17 mouse cellular contexts compared by ENCODE assay signal in the genomic region with DNA sequence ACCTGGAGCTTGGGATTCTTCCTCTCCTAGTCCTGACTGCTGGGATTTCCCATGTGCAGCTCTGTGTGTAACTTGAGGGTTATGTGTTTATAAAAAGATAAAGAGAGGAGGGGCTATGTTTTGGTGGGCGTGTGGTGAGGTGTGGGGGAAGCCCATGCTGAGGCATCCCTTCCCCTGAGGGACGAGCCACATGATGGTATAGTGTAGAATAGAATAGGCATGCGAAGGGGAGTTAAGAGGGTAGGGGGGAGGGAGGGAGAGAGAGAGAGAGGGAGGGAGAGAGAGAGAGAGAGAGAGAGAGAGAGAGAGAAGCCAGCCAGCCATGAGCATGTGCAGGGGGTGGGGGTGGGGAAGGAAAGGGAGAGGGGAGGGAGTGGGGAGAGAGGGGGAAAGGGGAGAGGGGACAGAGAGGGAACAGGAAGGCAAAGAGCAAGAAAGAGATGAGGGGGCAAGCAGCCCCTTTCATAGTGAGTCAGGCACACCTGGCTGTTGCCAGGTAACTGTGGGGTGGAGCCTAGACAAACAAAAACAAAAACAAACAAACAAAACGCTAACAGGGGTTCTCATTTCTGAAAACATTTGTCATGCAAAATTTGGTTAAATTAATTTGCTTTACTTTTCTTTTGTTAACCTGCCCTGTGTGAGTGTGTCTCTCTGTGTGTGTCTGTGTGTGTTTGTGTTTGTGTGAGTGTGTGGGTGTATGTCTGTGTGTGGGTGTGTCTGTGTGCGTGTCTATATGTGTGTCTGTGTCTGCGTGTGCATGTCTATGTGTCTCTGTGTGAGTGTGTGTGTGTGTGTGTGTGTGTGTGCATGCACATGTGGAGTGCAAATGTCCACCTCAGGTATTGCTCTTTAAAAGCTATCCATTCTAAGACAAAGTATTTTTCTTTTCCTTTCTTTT. TPM values are rescaled to one million over a fixed set of nuclear protein-coding genes. Genes with fewer than 3 reads are reported as not detected.
DNase-seq lines count a peak whose midpoint lies in the region; ATAC-seq and TF ChIP-seq lines count a peak whose summit lies in the region.
"Had no signal": no experiment of that assay in that cellular context is flagged by ENCODE, and none has a peak within 500 bp of the region (broad histone marks: within the 10 kb centered on the region; RNA-seq: fewer than 3 reads in every experiment).

No protein-coding gene starts in this region.

- 36% methylated on average over 6 of the region's 6 CpGs for WGBS in midbrain, embryonic 10.5 days
- WGBS in midbrain, postnatal 0 days: 40% methylated on average over 6 of the region's 6 CpGs
- 42% methylated on average over 6 of the region's 6 CpGs for WGBS in forebrain, embryonic 10.5 days
- 34% methylated on average over 6 of the region's 6 CpGs for WGBS in forebrain, embryonic 16.5 days
- 36% methylated on average over 6 of the region's 6 CpGs for WGBS in midbrain, embryonic 15.5 days
- 68% methylated on average over 6 of the region's 6 CpGs for WGBS in thymus, adult 2 months
- 58% methylated on average over 6 of the region's 6 CpGs for WGBS in kidney, embryonic 15.5 days

- TF ChIP-seq CTCF in midbrain, postnatal 0 days (IDR thresholded peaks at IDR 0.05): no peak
- no peak for TF ChIP-seq CTCF in thymus, adult 2 months (IDR thresholded peaks at IDR 0.05; ENCODE audit: borderline replicate concordance, control insufficient read depth, extremely low read depth, insufficient read depth, low read length, poor library complexity)

- peaks cover 11% of the 10 kb centered on the region for H3K4me1 ChIP-seq in midbrain, embryonic 10.5 days
- no peaks in the 10 kb centered on the region for H3K4me1 ChIP-seq in midbrain, postnatal 0 days (ENCODE audit: insufficient read depth, low read length)
- peaks cover 18% of the 10 kb centered on the region for H3K4me1 ChIP-seq in forebrain, embryonic 10.5 days
- H3K4me1 ChIP-seq in forebrain, embryonic 16.5 days (replicated peaks; ENCODE audit: control insufficient read depth, insufficient read depth, low read length): no peaks in the 10 kb centered on the region
- H3K4me1 ChIP-seq in midbrain, embryonic 15.5 days: no peaks in the 10 kb centered on the region
- no peaks in the 10 kb centered on the region for H3K4me1 ChIP-seq in thymus, adult 2 months (replicated peaks; ENCODE audit: control insufficient read depth, insufficient read depth, low read length)
- no peaks in the 10 kb centered on the region for H3K4me1 ChIP-seq in kidney, embryonic 15.5 days
- H3K4me1 ChIP-seq: liver, embryonic 13.5 days had no signal

- no peak overlapping the region for H3K4me2 ChIP-seq in midbrain, postnatal 0 days (ENCODE audit: low read depth, low read length, poor library complexity, severe bottlenecking)
- no peak overlapping the region for H3K4me2 ChIP-seq in forebrain, embryonic 16.5 days (ENCODE audit: low read length)
- H3K4me2 ChIP-seq in midbrain, embryonic 15.5 days: no peak overlapping the region
- H3K4me2 ChIP-seq in kidney, embryonic 15.5 days: no peak overlapping the region
- H3K4me2 ChIP-seq: liver, embryonic 13.5 days had no signal

- H3K27ac ChIP-seq in midbrain, embryonic 10.5 days (replicated peaks): peak overlapping the region; percentile 53; the same call in 1 of the 2 replicates
- no peak overlapping the region for H3K27ac ChIP-seq in midbrain, postnatal 0 days (ENCODE audit: low read depth, low read length)
- H3K27ac ChIP-seq in forebrain, embryonic 10.5 days: peak overlapping the region; percentile 73
- H3K27ac ChIP-seq in forebrain, embryonic 16.5 days (ENCODE audit: low read length): no peak overlapping the region
- H3K27ac ChIP-seq in midbrain, embryonic 15.5 days: no peak overlapping the region
- H3K27ac ChIP-seq in thymus, adult 2 months (ENCODE audit: control insufficient read depth, insufficient read depth, low read length): no peak overlapping the region
- no peak overlapping the region for H3K27ac ChIP-seq in kidney, embryonic 15.5 days
- H3K27ac ChIP-seq: heart, embryonic 10.5 days; liver, embryonic 13.5 days had no signal

- H3K4me3 ChIP-seq in midbrain, embryonic 10.5 days: no peak overlapping the region
- H3K4me3 ChIP-seq in midbrain, postnatal 0 days (ENCODE audit: low read depth, low read length): no peak overlapping the region
- H3K4me3 ChIP-seq in forebrain, embryonic 10.5 days: no peak overlapping the region
- no peak overlapping the region for H3K4me3 ChIP-seq in forebrain, embryonic 16.5 days (replicated peaks; ENCODE audit: low read length)
- no peak overlapping the region for H3K4me3 ChIP-seq in midbrain, embryonic 15.5 days
- H3K4me3 ChIP-seq in thymus, adult 2 months (ENCODE audit: control insufficient read depth, insufficient read depth, low read length): no peak overlapping the region
- no peak overlapping the region for H3K4me3 ChIP-seq in kidney, embryonic 15.5 days (replicated peaks)
- H3K4me3 ChIP-seq: heart, embryonic 10.5 days; liver, embryonic 13.5 days had no signal

- H3K27me3 ChIP-seq in midbrain, embryonic 10.5 days (ENCODE audit: low read depth, poor library complexity, severe bottlenecking): no peaks in the 10 kb centered on the region
- H3K27me3 ChIP-seq in midbrain, postnatal 0 days (ENCODE audit: insufficient read depth, low read length): no peaks in the 10 kb centered on the region
- no peaks in the 10 kb centered on the region for H3K27me3 ChIP-seq in forebrain, embryonic 10.5 days (ENCODE audit: poor library complexity, severe bottlenecking)
- no peaks in the 10 kb centered on the region for H3K27me3 ChIP-seq in forebrain, embryonic 16.5 days (replicated peaks; ENCODE audit: control insufficient read depth, insufficient read depth, low read length)
- no peaks in the 10 kb centered on the region for H3K27me3 ChIP-seq in midbrain, embryonic 15.5 days (replicated peaks)
- no peaks in the 10 kb centered on the region for H3K27me3 ChIP-seq in thymus, adult 2 months (ENCODE audit: control insufficient read depth, insufficient read depth, low read length)
- H3K27me3 ChIP-seq in kidney, embryonic 15.5 days: no peaks in the 10 kb centered on the region
- H3K27me3 ChIP-seq: liver, embryonic 13.5 days had no signal

- H3K9ac ChIP-seq in midbrain, postnatal 0 days (replicated peaks; ENCODE audit: low read length, poor library complexity, severe bottlenecking): no peak overlapping the region
- H3K9ac ChIP-seq in forebrain, embryonic 16.5 days (replicated peaks; ENCODE audit: low read depth, low read length): no peak overlapping the region
- no peak overlapping the region for H3K9ac ChIP-seq in midbrain, embryonic 15.5 days
- H3K9ac ChIP-seq in kidney, embryonic 15.5 days: no peak overlapping the region
- H3K9ac ChIP-seq: liver, embryonic 13.5 days had no signal

- no peaks in the 10 kb centered on the region for H3K36me3 ChIP-seq in midbrain, embryonic 10.5 days
- no peaks in the 10 kb centered on the region for H3K36me3 ChIP-seq in midbrain, postnatal 0 days (ENCODE audit: insufficient read depth, low read length)
- H3K36me3 ChIP-seq in forebrain, embryonic 10.5 days (replicated peaks): no peaks in the 10 kb centered on the region
- no peaks in the 10 kb centered on the region for H3K36me3 ChIP-seq in forebrain, embryonic 16.5 days (ENCODE audit: control insufficient read depth, insufficient read depth)
- no peaks in the 10 kb centered on the region for H3K36me3 ChIP-seq in midbrain, embryonic 15.5 days (replicated peaks)
- no peaks in the 10 kb centered on the region for H3K36me3 ChIP-seq in thymus, adult 2 months (ENCODE audit: control insufficient read depth, insufficient read depth, low read length)
- H3K36me3 ChIP-seq in kidney, embryonic 15.5 days: no peaks in the 10 kb centered on the region
- H3K36me3 ChIP-seq: heart, embryonic 10.5 days; liver, embryonic 13.5 days had no signal

- TF ChIP-seq POLR2A in thymus, adult 2 months (IDR thresholded peaks at IDR 0.05; ENCODE audit: control insufficient read depth, extremely low read depth, insufficient read depth, low read length, poor library complexity): no peak

- no peak for ATAC-seq in midbrain, postnatal 0 days (ENCODE audit: low FRiP score)
- peak; percentile 64 for ATAC-seq in forebrain, embryonic 16.5 days
- peak; percentile 80 for ATAC-seq in midbrain, embryonic 15.5 days (replicated peaks)
- ATAC-seq in kidney, embryonic 15.5 days (replicated peaks; ENCODE audit: low FRiP score): no peak
- ATAC-seq: CD4-positive, CD25-positive, alpha-beta regulatory T cell, adult 4 months had no signal

- no peaks in the 10 kb centered on the region for H3K9me3 ChIP-seq in midbrain, embryonic 10.5 days (replicated peaks)
- no peaks in the 10 kb centered on the region for H3K9me3 ChIP-seq in midbrain, postnatal 0 days (ENCODE audit: low read length)
- H3K9me3 ChIP-seq in forebrain, embryonic 10.5 days: no peaks in the 10 kb centered on the region
- no peaks in the 10 kb centered on the region for H3K9me3 ChIP-seq in forebrain, embryonic 16.5 days (ENCODE audit: control insufficient read depth, low read length)
- no peaks in the 10 kb centered on the region for H3K9me3 ChIP-seq in midbrain, embryonic 15.5 days
- H3K9me3 ChIP-seq in kidney, embryonic 15.5 days (replicated peaks): no peaks in the 10 kb centered on the region
- H3K9me3 ChIP-seq: heart, embryonic 10.5 days; liver, embryonic 13.5 days had no signal

- DNase-seq in midbrain, embryonic 10.5 days (ENCODE audit: low spot score): no peak
- DNase-seq in midbrain, postnatal 0 days (ENCODE audit: low spot score): no peak
- no peak for DNase-seq in forebrain, embryonic 10.5 days (ENCODE audit: extremely low spot score, low spot score)
- no peak for DNase-seq in thymus, adult 2 months
- DNase-seq: adrenal gland, adult 8-10 months; cerebellum, adult 18-20 months; gastrocnemius, postnatal 25 days; heart, postnatal 14 days; kidney, adult 11 months; layer of hippocampus, postnatal 36 days; liver, embryonic 13.5 days; lung, postnatal 10 days had no signal

RNA-seq across cellular contexts. Expression of gene Slc2a12, which starts 11.2 kb away (rescaled TPM):
- 1.5 and 1.7 TPM in 2 replicates for polyA plus RNA-seq in midbrain, embryonic 10.5 days (2016; fragmentation: Nextera tagmentation; extraction: Ambion mirVana)
- total RNA-seq in midbrain, postnatal 0 days (2014; rRNA removed): 7.2 and 7.8 TPM in 2 replicates
- polyA plus RNA-seq in midbrain, postnatal 0 days (2015; fragmentation: Nextera tagmentation; extraction: Ambion mirVana): 5.8 and 6.0 TPM in 2 replicates
- 1.4 and 1.5 TPM in 2 replicates for polyA plus RNA-seq in forebrain, embryonic 10.5 days (2016; fragmentation: Nextera tagmentation; extraction: Ambion mirVana)
- polyA plus RNA-seq in forebrain, embryonic 16.5 days (2015; fragmentation: Nextera tagmentation; extraction: Ambion mirVana): 4.2 and 5.0 TPM in 2 replicates
- 6.0 and 6.2 TPM in 2 replicates for polyA plus RNA-seq in midbrain, embryonic 15.5 days (2015; fragmentation: Nextera tagmentation; extraction: Ambion mirVana)
- 0.60 and 0.88 TPM in 2 replicates for polyA plus RNA-seq in thymus, adult 2 months (2012; rRNA removed)
- 1.9 and 2.9 TPM in 2 replicates for polyA plus RNA-seq in kidney, embryonic 15.5 days (2015; fragmentation: Nextera tagmentation; extraction: Ambion mirVana)
- polyA plus RNA-seq: CD4-positive, CD25-positive, alpha-beta regulatory T cell, adult 4 months had no signal

Comparison
In these comparisons a context has a peak if more than half of its experiments do, and no peak if none do; other contexts are left out.
1. H3K27ac ChIP-seq: peak in midbrain, embryonic 10.5 days (single experiment) and forebrain, embryonic 10.5 days (single experiment); none in midbrain, postnatal 0 days (single experiment), forebrain, embryonic 16.5 days (single experiment), midbrain, embryonic 15.5 days (single experiment), thymus, adult 2 months (single experiment) and kidney, embryonic 15.5 days (single experiment).
2. ATAC-seq: peak in forebrain, embryonic 16.5 days (single experiment) and midbrain, embryonic 15.5 days (single experiment); none in midbrain, postnatal 0 days (single experiment) and kidney, embryonic 15.5 days (single experiment).